Mouse (Mus musculus) small intestine, adult 10 weeks (tissue): Measurements from ENCODE around the gene Hnrnpr. TPM values are rescaled to one million over a fixed set of nuclear protein-coding genes. Genes with fewer than 3 reads are reported as not detected.

Experiments used
- polyA plus RNA-seq: library from polyadenylated mRNA; stranded (reverse); fragments of 350-450 nt; fragmentation: Illumina TruSeq; extraction: RNeasy Lipid Tissue Mini Kit (QIAGEN cat#74804); gene quantifications from one replicate; pipeline ENCODE4 v1.2.3, GENCODE M21; 2014; ENCODE audit warnings: low replicate concordance

The Hnrnpr gene
- polyA plus RNA-seq: 110 TPM

GRCm38 (mm10) chr4:136310229-136311041 is at the start of gene Hnrnpr:
Gene Hnrnpr (plus strand): TSS chr4:136310942.

GRCm38 (mm10) chr4:136284455-136284854 is 26.3 kb upstream of the Hnrnpr start, which contains the start of gene Zfp46:
Gene Zfp46 (plus strand): TSS chr4:136284683.

Other genes with a start within 250 kb of the Hnrnpr start
- 16.7 TPM for gene Id3, start 167.4 kb upstream of the Hnrnpr start, polyA plus RNA-seq
- gene E2f2, start 138.5 kb upstream of the Hnrnpr start, polyA plus RNA-seq: 2.3 TPM
- not detected for gene Asap3, start 104.6 kb upstream of the Hnrnpr start, polyA plus RNA-seq
- 6.1 TPM for gene Tcea3, start 63.2 kb upstream of the Hnrnpr start, polyA plus RNA-seq
- gene Zfp46, start 26.3 kb upstream of the Hnrnpr start, polyA plus RNA-seq: 2.9 TPM
- gene Htr1d, start 112.6 kb downstream of the Hnrnpr start, polyA plus RNA-seq: not detected
- 1.3 TPM for gene 6030445D17Rik, start 151.3 kb downstream of the Hnrnpr start, polyA plus RNA-seq
- gene Luzp1, start 158.8 kb downstream of the Hnrnpr start, polyA plus RNA-seq: 107 TPM